Mouse (Mus musculus) cerebellum, adult 2 months (tissue): ENCODE results near the gene Msmp.

Source experiments
- CTCF ChIP-seq: fragments of 200-500 bp; IDR thresholded peaks from 2 replicates; pipeline ENCODE4 v1.5.1; 2011; ENCODE audit warnings: low read depth, mild to moderate bottlenecking, control low read depth, low read length, moderate library complexity, borderline replicate concordance; ENCODE audit not compliant: insufficient read depth
- POLR2A ChIP-seq: fragments of 200-500 bp; IDR thresholded peaks from 2 replicates; pipeline ENCODE4 v1.6.1; 2011; ENCODE audit warnings: low read length, control low read depth, borderline replicate concordance; ENCODE audit not compliant: insufficient read depth

- TF ChIP-seq POLR2A, result no peak
- no peak for TF ChIP-seq CTCF
These were observed 7.7 kb upstream of the Msmp start for GRCm38 (mm10) chr4:43591961-43592360.
